Mouse (Mus musculus) left cerebral cortex, adult 8-10 months (tissue): ENCODE measurements around the gene Cdhr4. TPM values are rescaled to one million over a fixed set of nuclear protein-coding genes. Genes with fewer than 3 reads are reported as not detected.
"Not testable (repeated sequence)": the region's sequence is repeated elsewhere in the genome, so short reads cannot be mapped to it uniquely, and the experiment has no call there.

ENCODE experiments used
- DNase-seq, 2 experiments: peaks; one replicate each; pipeline ENCODE4 v3.0.0; 2022; ENCODE audit warnings: low spot score in 2 of 2
- total RNA-seq, 4 experiments: library from RNA; stranded (reverse); gene quantifications; 2 replicates each; pipeline ENCODE4 v1.2.4; 2022

The Cdhr4 gene
- total RNA-seq, 4 experiments from 2014 or later: 2.5 to 3.9 (median 3.2) TPM

DNA sequence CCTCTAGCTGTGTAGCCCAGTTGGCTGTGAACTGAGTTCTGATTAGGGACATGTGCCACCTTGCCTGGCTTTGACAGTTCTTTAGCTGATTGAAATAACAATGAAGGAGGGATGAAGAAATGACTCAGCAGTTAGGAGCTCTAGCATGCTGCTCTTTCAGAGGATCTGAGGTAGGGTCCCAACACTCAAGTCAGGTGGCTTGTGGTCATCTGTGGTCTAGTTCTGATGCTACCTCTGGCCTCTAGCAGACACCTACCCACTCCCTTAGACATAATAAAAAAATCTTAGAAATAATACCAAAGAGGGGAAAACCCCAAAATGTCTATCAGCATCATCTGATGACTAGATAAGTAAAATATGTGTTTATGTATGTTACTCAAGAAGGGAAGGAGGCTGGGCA, 18.1 kb downstream of the Cdhr4 start:
- no peak for DNase-seq

- DNase-seq: not testable (repeated sequence)
These were observed 21.3 kb downstream of the Cdhr4 start for GRCm38 (mm10) chr9:108013577-108013976.

DNA sequence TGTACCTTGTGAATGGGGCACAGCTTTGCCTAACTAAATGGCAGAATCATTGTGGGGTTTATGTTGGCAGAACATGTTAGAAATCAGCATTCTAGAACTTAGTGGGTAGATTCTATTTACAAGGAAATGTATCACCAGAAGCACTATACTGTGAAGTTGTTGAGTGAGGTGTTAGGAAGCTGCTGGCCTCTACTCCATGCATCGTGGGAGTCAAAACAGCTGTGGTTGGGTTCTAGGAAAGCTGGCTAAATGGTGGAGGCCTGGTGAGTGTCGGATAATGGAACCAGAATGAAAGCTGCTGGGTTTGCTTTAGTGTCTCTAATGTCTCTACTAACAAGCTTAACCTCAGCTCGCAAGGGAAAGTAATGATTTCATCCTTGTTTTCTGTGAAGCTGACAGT, 24.8 kb downstream of the Cdhr4 start:
- DNase-seq: peak in 1 of 2 experiments; percentile 34

- no peak for DNase-seq
These were observed 28.4 kb downstream of the Cdhr4 start for GRCm38 (mm10) chr9:108020741-108021140.

GRCm38 (mm10) chr9:108023216-108023615, 30.9 kb downstream of the Cdhr4 start:
- DNase-seq: no peak

DNA sequence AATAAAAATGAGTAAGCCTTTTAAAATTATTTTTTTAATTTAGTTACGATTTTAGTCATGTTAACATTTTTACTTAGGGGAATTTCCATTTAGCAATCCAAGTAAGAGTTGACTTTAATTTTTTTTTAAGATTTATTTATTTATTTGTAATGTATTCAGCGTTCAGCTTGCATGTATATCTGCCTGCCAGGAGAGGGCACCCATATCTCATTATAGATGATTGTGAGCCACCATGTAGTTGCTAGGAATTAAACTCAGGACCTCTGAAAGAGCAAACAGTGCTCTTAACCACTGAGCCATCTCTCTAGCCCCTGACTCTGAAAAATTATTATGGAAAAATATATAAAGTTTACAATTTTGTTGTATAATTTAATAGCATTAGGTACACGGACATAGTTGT, 34.3 kb downstream of the Cdhr4 start:
- DNase-seq: no peak

- DNase-seq: no peak
These were observed 35.6 kb downstream of the Cdhr4 start for GRCm38 (mm10) chr9:108027867-108028266.

DNA sequence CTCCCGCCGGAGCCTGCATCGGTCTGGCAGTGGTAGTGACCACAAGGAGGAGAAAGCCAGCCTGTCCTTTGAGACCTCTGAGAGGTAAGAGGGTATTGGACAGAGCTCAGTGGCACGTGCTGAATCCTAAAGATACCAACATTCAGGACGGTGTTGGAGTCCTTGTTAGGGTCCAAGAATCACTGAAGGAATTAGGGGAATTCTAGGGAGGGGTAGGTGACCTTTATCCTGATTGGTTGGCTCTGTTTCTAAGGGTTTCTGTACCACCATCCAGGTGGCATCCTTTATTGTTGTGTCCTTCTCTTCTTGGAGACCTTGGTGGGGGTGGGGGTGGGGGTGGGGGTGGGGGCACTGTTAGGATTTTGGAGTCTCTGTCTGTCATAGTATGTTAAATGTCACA, 39.8 kb downstream of the Cdhr4 start:
- no peak for DNase-seq

DNA sequence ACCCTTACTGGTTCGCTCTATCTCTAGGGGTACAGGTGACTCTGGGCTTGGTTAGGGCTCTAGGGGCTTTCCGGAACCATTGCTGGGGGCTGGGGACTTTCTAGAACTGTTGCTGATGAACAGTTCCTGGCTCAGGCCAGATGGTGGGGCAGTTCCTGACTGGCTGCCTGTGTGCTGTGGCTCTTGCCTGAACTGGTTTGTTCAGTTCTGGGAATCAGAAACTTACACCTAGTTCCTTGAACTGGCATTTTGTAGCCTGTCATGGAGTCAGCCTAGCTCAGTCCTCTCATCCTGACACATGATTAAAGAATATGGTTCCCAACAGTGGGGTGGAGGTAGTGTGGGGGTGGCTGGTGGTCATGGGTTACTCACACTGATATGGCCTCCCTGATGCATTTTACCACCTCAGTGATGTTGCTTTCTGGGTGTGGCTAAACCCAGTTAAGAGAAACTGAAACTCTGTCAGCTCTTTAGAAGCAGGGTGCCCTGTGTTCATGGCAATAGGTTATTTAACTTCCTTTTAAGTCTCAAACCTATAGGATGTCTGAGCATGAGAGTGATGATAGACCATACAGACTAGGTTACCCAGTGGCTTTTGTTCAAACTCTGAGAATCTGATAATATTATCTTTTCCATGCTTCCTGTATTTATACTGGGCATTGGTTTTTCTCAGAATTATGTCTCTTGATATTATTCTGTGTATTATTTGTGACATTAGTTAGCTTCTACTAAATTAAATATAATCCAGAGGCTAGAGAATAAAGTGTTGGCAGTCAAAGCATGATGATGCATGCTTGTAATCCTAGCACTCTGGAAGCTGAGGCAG, 43.2 kb downstream of the Cdhr4 start:
- no peak for DNase-seq

DNA sequence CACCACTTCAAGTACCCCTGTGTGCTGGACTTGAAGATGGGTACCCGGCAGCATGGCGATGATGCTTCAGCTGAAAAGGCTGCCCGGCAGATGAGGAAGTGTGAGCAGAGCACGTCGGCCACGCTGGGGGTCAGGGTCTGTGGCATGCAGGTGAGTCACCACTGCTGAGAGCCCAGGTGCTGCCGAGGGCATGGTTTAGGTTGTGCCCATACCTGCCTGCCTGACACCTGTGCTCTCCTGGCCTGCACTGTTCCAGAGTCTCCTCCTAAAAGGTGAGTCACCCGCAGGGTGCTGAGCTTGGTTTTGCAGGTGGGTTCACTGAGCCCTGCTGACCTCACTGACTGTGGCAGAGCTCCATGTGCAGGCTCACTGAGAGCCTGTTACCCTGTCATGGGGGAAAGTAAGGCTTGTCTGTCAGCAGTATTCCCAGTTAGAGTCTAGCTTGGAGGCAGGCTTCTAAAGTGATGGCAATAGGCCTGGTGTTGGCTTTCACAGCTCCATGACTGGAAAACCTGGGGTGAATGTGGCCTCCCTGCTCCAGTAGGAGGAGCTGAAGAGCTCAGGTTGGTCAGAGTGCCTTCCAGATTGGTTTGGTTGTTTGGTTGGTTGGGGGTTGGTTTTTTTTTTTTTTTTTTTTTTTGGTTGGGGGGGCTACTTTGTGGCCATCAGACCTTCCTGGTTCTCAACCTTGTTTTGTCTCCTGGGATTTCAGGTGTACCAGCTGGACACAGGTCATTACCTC, 52.6 kb downstream of the Cdhr4 start:
- no peak for DNase-seq

GRCm38 (mm10) chr9:108046582-108046981, 54.3 kb downstream of the Cdhr4 start:
- DNase-seq: no peak

- no peak for DNase-seq
These were observed 55.6 kb downstream of the Cdhr4 start for GRCm38 (mm10) chr9:108047601-108048565.

- no peak for DNase-seq
These were observed 56.3 kb downstream of the Cdhr4 start for GRCm38 (mm10) chr9:108048566-108048955.

- DNase-seq: peak; percentile 84 to 97
These were observed 56.7 kb downstream of the Cdhr4 start, which contains the start of gene Gmppb for GRCm38 (mm10) chr9:108049016-108049455. Gmppb (plus strand) TSS chr9:108049242.

Other genes starting within 250 kb of the Cdhr4 start
- gene Rbm5, start 221.5 kb upstream of the Cdhr4 start, total RNA-seq: 100 to 1,000 TPM; 117 to 136 (median 126) TPM
- gene Rbm6, start 119.3 kb upstream of the Cdhr4 start, total RNA-seq: 10 to 100 TPM; 56.0 to 69.3 (median 59.4) TPM
- 10 to 100 TPM; 23.7 to 27.5 (median 26.1) TPM for gene Mon1a, start 104.3 kb upstream of the Cdhr4 start, total RNA-seq
- gene Mst1r, start 85.6 kb upstream of the Cdhr4 start, total RNA-seq: 1 to 10 TPM in 2 of 4 experiments, under 1 TPM in 2; 0.72 to 1.7 (median 1.0) TPM
- gene Actl11, start 64.0 kb upstream of the Cdhr4 start, total RNA-seq: not detected
- 100 to 1,000 TPM; 372 to 403 (median 398) TPM for gene Camkv, start 56.8 kb upstream of the Cdhr4 start, total RNA-seq
- gene Traip, start 42.4 kb upstream of the Cdhr4 start, total RNA-seq: 10 to 100 TPM in 3 of 4 experiments, 1 to 10 TPM in 1; 8.6 to 11.9 (median 11.3) TPM
- 1 to 10 TPM; 6.1 to 8.4 (median 6.7) TPM for gene Uba7, start 17.0 kb upstream of the Cdhr4 start, total RNA-seq
- under 1 TPM in 2 of 4 experiments, not detected in 2; 0.30 to 0.73 TPM for gene Gm20661, start 9.4 kb upstream of the Cdhr4 start, total RNA-seq
- gene Inka1, start 6.6 kb upstream of the Cdhr4 start, total RNA-seq: 1 to 10 TPM; 3.9 to 6.8 (median 5.2) TPM
- gene Gm20662, start 3.9 kb downstream of the Cdhr4 start, total RNA-seq: 1 to 10 TPM; 1.8 to 4.8 (median 4.3) TPM
- 100 to 1,000 TPM; 187 to 219 (median 207) TPM for gene Ip6k1, start 10.0 kb downstream of the Cdhr4 start, total RNA-seq
- gene Gmppb, start 56.7 kb downstream of the Cdhr4 start, total RNA-seq: 10 to 100 TPM; 13.9 to 17.6 (median 14.8) TPM
- gene Amigo3, start 60.7 kb downstream of the Cdhr4 start, total RNA-seq: 1 to 10 TPM in 2 of 4 experiments, under 1 TPM in 2; 0.70 to 1.3 (median 1.0) TPM
- gene Mst1, start 87.9 kb downstream of the Cdhr4 start, total RNA-seq: not detected
- gene Rnf123, start 90.8 kb downstream of the Cdhr4 start, total RNA-seq: 100 to 1,000 TPM; 109 to 112 (median 111) TPM
- 10 to 100 TPM; 34.9 to 41.9 (median 39.3) TPM for gene Apeh, start 102.1 kb downstream of the Cdhr4 start, total RNA-seq
- gene Bsn, start 197.9 kb downstream of the Cdhr4 start, total RNA-seq: 100 to 1,000 TPM; 208 to 264 (median 232) TPM